Mouse (Mus musculus): Measurements from ENCODE around the gene Tcp11l1. TPM values are rescaled to one million over a fixed set of nuclear protein-coding genes. Genes with fewer than 3 reads are reported as not detected.
A peak's percentile ranks its signal among the peaks of the same experiment; 100 is the strongest.

The Tcp11l1 gene
- total RNA-seq (2021) = 10 to 100 TPM; 40.0 to 42.2 TPM

- intact Hi-C loops (cut with DNase I) = no loop called here
- DNase-seq (ENCODE audit: low spot score in 2 of 2) = peak; percentile 76 to 78
These were observed at the start of gene Tcp11l1 for GRCm38 (mm10) chr2:104711585-104712485. Gene Tcp11l1 (minus strand): TSS chr2:104712169.

- intact Hi-C loops (cut with DNase I) = loop anchor here (5.0 kb wide), 1 partner anchor 63 kb away; no protein-coding TSS in a partner anchor
- DNase-seq (ENCODE audit: low spot score in 2 of 2) = peak in 1 of 2 experiments; percentile 21
These were observed 38.6 kb upstream of the Tcp11l1 start for GRCm38 (mm10) chr2:104750611-104751010.

- no peak for DNase-seq (ENCODE audit: low spot score in 2 of 2)
- intact Hi-C loops (cut with DNase I) = no loop called here
These were observed 36.7 kb upstream of the Tcp11l1 start for GRCm38 (mm10) chr2:104748652-104749183.

GRCm38 (mm10) chr2:104746251-104746650, 34.3 kb upstream of the Tcp11l1 start:
- intact Hi-C loops (cut with DNase I) = no loop called here
- peak in 1 of 2 experiments; percentile 22 for DNase-seq (ENCODE audit: low spot score in 2 of 2)

- DNase-seq (ENCODE audit: low spot score in 2 of 2) = no peak
- intact Hi-C loops (cut with DNase I) = no loop called here
These were observed 32.0 kb upstream of the Tcp11l1 start for GRCm38 (mm10) chr2:104743971-104744370.

- intact Hi-C loops (cut with DNase I) = no loop called here
- no peak for DNase-seq (ENCODE audit: low spot score in 2 of 2)
These were observed 31.2 kb upstream of the Tcp11l1 start for GRCm38 (mm10) chr2:104743160-104743559.

GRCm38 (mm10) chr2:104742741-104743064, 30.7 kb upstream of the Tcp11l1 start, which contains the start of gene Depdc7:
Gene Depdc7 (minus strand): TSS chr2:104742878.
- DNase-seq (ENCODE audit: low spot score in 2 of 2) = peak; percentile 82 to 85

GRCm38 (mm10) chr2:104741896-104742740, 30.1 kb upstream of the Tcp11l1 start:
- DNase-seq (ENCODE audit: low spot score in 2 of 2) = no peak
- intact Hi-C loops (cut with DNase I) = no loop called here

More at GRCm38 (mm10) chr2:104742741-104743064, 30.7 kb upstream of the Tcp11l1 start, which contains the start of gene Depdc7:
- intact Hi-C loops (cut with DNase I) = no loop called here

- no peak for DNase-seq (ENCODE audit: low spot score in 2 of 2)
- intact Hi-C loops (cut with DNase I) = no loop called here
These were observed 29.2 kb upstream of the Tcp11l1 start for GRCm38 (mm10) chr2:104741015-104741758.

- intact Hi-C loops (cut with DNase I) = no loop called here
- no peak for DNase-seq (ENCODE audit: low spot score in 2 of 2)
These were observed 28.4 kb upstream of the Tcp11l1 start for GRCm38 (mm10) chr2:104740248-104740949.

- intact Hi-C loops (cut with DNase I) = no loop called here
- no peak for DNase-seq (ENCODE audit: low spot score in 2 of 2)
These were observed 27.7 kb upstream of the Tcp11l1 start for GRCm38 (mm10) chr2:104739691-104740090.

- DNase-seq (ENCODE audit: low spot score in 2 of 2) = no peak
- intact Hi-C loops (cut with DNase I) = no loop called here
These were observed 24.3 kb upstream of the Tcp11l1 start for GRCm38 (mm10) chr2:104736241-104736640.

GRCm38 (mm10) chr2:104732562-104733256, 20.7 kb upstream of the Tcp11l1 start:
- peak in 1 of 2 experiments; percentile 28 for DNase-seq (ENCODE audit: low spot score in 2 of 2)
- intact Hi-C loops (cut with DNase I) = no loop called here

GRCm38 (mm10) chr2:104732033-104732444, 20.1 kb upstream of the Tcp11l1 start:
- DNase-seq (ENCODE audit: low spot score in 2 of 2) = peak in 1 of 2 experiments; percentile 6
- intact Hi-C loops (cut with DNase I) = no loop called here

- no peak for DNase-seq (ENCODE audit: low spot score in 2 of 2)
- intact Hi-C loops (cut with DNase I) = no loop called here
These were observed 15.4 kb upstream of the Tcp11l1 start for GRCm38 (mm10) chr2:104727369-104727768.

GRCm38 (mm10) chr2:104722021-104722420, 10.1 kb upstream of the Tcp11l1 start:
- DNase-seq (ENCODE audit: low spot score in 2 of 2) = no peak
- intact Hi-C loops (cut with DNase I) = no loop called here

GRCm38 (mm10) chr2:104717827-104718226, 5.9 kb upstream of the Tcp11l1 start:
- no peak for DNase-seq (ENCODE audit: low spot score in 2 of 2)
- intact Hi-C loops (cut with DNase I) = loop anchor here (5.0 kb wide), 1 partner anchor 59 kb away; no protein-coding TSS in a partner anchor

GRCm38 (mm10) chr2:104717231-104717735, 5.3 kb upstream of the Tcp11l1 start:
- intact Hi-C loops (cut with DNase I) = loop anchor here (5.0 kb wide), 1 partner anchor 60 kb away; no protein-coding TSS in a partner anchor
- DNase-seq (ENCODE audit: low spot score in 2 of 2) = no peak
